Mouse (Mus musculus) intestine, embryonic 16.5 days (tissue): ENCODE results near the gene Slc16a1. TPM values are rescaled to one million over a fixed set of nuclear protein-coding genes. Genes with fewer than 3 reads are reported as not detected.

Source experiments
- ATAC-seq: fragments of 200-750 bp; cut with Nextera tagmentation; 2 replicates; pipeline ENCODE4 v1.8.0; 2017; ENCODE audit warnings: moderate TSS enrichment, moderate library complexity
- H3K27ac ChIP-seq: fragments of 300-500 bp; sonication (generic); 2 replicates; pipeline ENCODE4 v1.5.1; 2014; ENCODE audit warnings: mild to moderate bottlenecking, low read length
- H3K27me3 ChIP-seq: fragments of 300-500 bp; sonication (generic); replicated peaks from 2 replicates; pipeline ENCODE4 v1.6.1; 2014; ENCODE audit warnings: low read length, control low read depth, mixed read lengths; ENCODE audit not compliant: control insufficient read depth, insufficient read depth
- H3K36me3 ChIP-seq: fragments of 300-500 bp; sonication (generic); 2 replicates; pipeline ENCODE4 v1.6.1; 2014; ENCODE audit warnings: low read length, control low read depth; ENCODE audit not compliant: control insufficient read depth, insufficient read depth
- H3K4me1 ChIP-seq: fragments of 300-500 bp; sonication (generic); 2 replicates; pipeline ENCODE4 v1.6.1; 2014; ENCODE audit warnings: low read length, control low read depth, mixed read lengths; ENCODE audit not compliant: control insufficient read depth, insufficient read depth
- H3K4me2 ChIP-seq: fragments of 300-500 bp; sonication (generic); 2 replicates; pipeline ENCODE4 v1.6.1; 2014; ENCODE audit warnings: low read depth, low read length, control low read depth
- H3K4me3 ChIP-seq: fragments of 300-500 bp; sonication (generic); 2 replicates; pipeline ENCODE4 v1.5.1; 2014; ENCODE audit warnings: mild to moderate bottlenecking, low read length
- H3K9ac ChIP-seq: fragments of 300-500 bp; sonication (generic); 2 replicates; pipeline ENCODE4 v1.6.1; 2014; ENCODE audit warnings: low read depth, low read length
- H3K9me3 ChIP-seq: fragments of 300-500 bp; sonication (generic); 2 replicates; pipeline ENCODE4 v1.6.1; 2016; ENCODE audit warnings: low read length, control low read depth; ENCODE audit not compliant: control insufficient read depth
- WGBS: fragments of 180-500 bp; shearing (Covaris S2); extraction: QIAGEN DNeasy Blood & Tissue Kit; methylation state at CpG from one replicate; pipeline ENCODE4 v1.1.7; 2014; 5-methylcytosine and 5-hydroxymethylcytosine counted together
- polyA plus RNA-seq: library from polyadenylated mRNA; unstranded; fragments of >200 nt; fragmentation: Nextera tagmentation; extraction: Ambion mirVana; gene quantifications from 2 replicates; pipeline ENCODE4 v1.2.1, GENCODE M21; 2015

Gene Slc16a1
- polyA plus RNA-seq, 1 experiment from 2014 or later: 48.3 TPM

DNA sequence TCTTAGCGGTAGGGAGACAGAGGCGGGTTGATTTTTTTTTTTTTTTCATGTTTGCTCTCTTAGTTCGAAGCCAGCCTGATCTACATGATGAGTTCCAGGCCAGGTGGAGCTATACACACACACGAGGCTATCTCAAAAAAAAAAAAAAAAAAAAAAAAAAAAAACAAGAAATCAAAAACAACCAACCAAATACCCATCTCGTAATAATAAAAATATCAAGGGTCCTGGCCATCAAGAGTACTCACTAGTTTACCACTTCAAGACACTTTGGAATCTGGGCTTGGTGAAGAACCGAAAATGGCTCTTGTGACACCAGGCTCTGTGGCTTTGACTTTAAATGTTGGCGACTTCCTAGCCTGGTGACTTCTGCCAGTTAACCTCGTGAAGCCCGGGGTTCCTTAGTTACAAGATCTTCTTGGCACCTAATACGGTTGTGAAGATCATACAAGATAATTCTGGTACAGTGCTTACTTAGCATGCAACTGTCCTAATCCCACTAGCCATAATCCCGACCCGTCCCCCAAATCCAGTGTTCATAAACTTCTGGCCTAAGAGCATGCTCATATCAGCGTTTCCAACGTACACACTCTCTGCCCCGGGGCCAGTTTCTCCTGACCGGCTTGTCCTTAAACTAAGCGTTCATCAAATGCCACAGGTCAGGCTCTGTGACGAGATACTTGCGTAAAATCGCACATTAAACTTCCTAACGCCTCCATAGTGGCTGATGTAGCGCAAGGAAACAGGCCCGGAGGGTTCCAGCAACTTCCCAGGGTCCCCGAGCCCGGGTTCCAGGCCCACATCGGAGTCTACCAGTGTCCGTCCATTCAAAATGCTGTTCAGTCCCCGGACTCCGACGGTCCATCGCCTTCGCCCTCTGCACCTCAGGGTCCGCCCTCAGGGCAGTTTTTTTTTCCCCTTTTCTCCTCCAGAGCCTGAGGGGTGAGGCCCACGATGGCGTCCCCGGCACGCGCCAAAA, 753 bp upstream of the Slc16a1 start:
- Histone ChIP-seq H3K27ac (peak overlapping the region; percentile 74), H3K27me3 (no peaks in the 10 kb centered on the region), H3K9ac (peak overlapping the region; percentile 91), H3K9me3 (no peaks in the 10 kb centered on the region), H3K4me3 (peak overlapping the region; percentile 89), H3K4me1 (peaks cover 2% of the 10 kb centered on the region; the same call in 1 of the 2 replicates), H3K36me3 (no peaks in the 10 kb centered on the region), H3K4me2 (peak overlapping the region; percentile 94)
- 13% methylated on average over 38 of the region's 38 CpGs for WGBS
- ATAC-seq: peak; percentile 65

GRCm38 (mm10) chr3:104638932-104639748, 672 bp downstream of the Slc16a1 start:
- WGBS: under 1% methylated on average over 54 of the region's 58 CpGs
- peak overlapping the region; percentile 74 for H3K27ac ChIP-seq
- ATAC-seq: peak; percentile 71

GRCm38 (mm10) chr3:104639749-104640368, 1.4 kb downstream of the Slc16a1 start:
- Histone ChIP-seq H3K9ac (peak overlapping the region; percentile 91), H3K4me1 (no peaks in the 10 kb centered on the region; the same call in 1 of the 2 replicates), H3K27me3 (no peaks in the 10 kb centered on the region), H3K4me3 (peak overlapping the region; percentile 89), H3K36me3 (no peaks in the 10 kb centered on the region), H3K27ac (no peak overlapping the region), H3K9me3 (no peaks in the 10 kb centered on the region), H3K4me2 (peak overlapping the region; percentile 94)
- ATAC-seq: no peak
- 26% methylated on average over 10 of the region's 10 CpGs for WGBS

More at GRCm38 (mm10) chr3:104638932-104639748, 672 bp downstream of the Slc16a1 start:
- Histone ChIP-seq H3K4me3 (peak overlapping the region; percentile 89), H3K9ac (peak overlapping the region; percentile 91), H3K9me3 (no peaks in the 10 kb centered on the region), H3K36me3 (no peaks in the 10 kb centered on the region), H3K27me3 (no peaks in the 10 kb centered on the region), H3K4me1 (no peaks in the 10 kb centered on the region; the same call in 1 of the 2 replicates), H3K4me2 (peak overlapping the region; percentile 94)

DNA sequence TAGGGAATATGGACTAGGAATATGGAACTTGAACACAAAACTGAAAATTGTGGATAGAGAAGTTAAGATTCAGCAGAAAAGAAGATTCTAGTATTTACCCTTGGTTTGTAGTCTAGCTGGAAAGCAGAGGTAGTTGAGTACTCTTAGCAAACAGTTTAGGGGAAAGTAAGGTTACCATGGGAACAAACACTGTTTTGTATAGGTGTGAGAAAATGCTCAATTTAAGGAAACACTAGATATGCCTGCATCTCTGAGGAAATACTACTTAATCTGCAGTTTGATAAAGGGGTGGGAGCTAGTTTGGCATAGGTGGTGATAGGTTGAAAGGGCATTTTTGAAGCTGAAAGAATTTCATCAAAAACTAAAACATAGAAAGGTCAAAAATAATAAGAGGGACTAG, 2.4 kb downstream of the Slc16a1 start:
- ATAC-seq: no peak
- no peak overlapping the region for H3K4me2 ChIP-seq

DNA sequence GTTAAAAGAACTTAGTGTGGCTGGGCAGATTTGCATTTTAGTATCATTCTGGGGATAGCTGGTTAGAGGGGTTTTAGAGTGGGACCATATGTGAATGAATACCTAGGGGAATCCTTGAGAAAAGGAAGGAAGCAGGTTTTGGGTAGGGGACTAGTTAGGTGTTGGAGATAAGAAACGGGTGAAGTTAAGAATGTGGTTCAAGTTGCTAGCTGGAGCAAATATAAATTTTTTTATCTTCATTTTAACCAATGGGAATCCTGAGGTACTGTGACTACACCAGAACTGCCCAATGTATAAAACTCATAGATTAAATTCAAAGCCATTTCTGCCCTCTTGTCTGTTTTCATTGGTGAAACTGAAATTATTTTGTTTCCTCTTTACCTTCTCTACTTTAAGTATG, 2.8 kb downstream of the Slc16a1 start:
- no peak overlapping the region for H3K27ac ChIP-seq
- H3K4me1 ChIP-seq: no peaks in the 10 kb centered on the region; the same call in 1 of the 2 replicates
- ATAC-seq: no peak
- no peak overlapping the region for H3K4me2 ChIP-seq
- no peaks in the 10 kb centered on the region for H3K27me3 ChIP-seq
- no peaks in the 10 kb centered on the region for H3K36me3 ChIP-seq
- no peaks in the 10 kb centered on the region for H3K9me3 ChIP-seq
- WGBS: 57% methylated on average over 1 of the region's 1 CpGs
- no peak overlapping the region for H3K4me3 ChIP-seq
- no peak overlapping the region for H3K9ac ChIP-seq

More for the DNA sequence above, 2.4 kb downstream of the Slc16a1 start:
- no peaks in the 10 kb centered on the region; the same call in 1 of the 2 replicates for H3K4me1 ChIP-seq
- H3K27ac ChIP-seq: no peak overlapping the region
- H3K27me3 ChIP-seq: no peaks in the 10 kb centered on the region
- H3K9me3 ChIP-seq: no peaks in the 10 kb centered on the region
- no peaks in the 10 kb centered on the region for H3K36me3 ChIP-seq
- no peak overlapping the region for H3K4me3 ChIP-seq
- no peak overlapping the region for H3K9ac ChIP-seq

DNA sequence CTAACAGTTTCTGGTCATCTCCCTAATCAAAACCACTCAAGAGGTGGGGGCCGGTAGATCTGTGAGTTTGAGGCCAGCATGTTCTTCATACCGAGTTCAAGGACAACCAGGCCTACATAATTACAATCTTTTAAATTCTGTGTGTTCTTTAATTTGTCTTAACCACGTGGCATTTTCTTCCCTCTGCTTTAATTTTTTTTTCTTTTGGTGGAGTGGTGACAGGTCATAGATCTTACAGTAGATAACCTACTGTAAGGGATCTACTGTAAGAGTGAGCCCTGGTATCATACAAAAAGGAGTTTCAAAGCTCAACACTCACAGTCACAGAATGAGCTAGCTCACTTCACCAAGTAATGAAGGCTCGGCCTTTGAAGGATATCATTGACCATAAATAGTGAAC, 4.6 kb downstream of the Slc16a1 start:
- Histone ChIP-seq H3K4me3 (no peak overlapping the region), H3K4me2 (no peak overlapping the region), H3K4me1 (no peaks in the 10 kb centered on the region; the same call in 1 of the 2 replicates), H3K9me3 (no peaks in the 10 kb centered on the region), H3K36me3 (no peaks in the 10 kb centered on the region), H3K9ac (no peak overlapping the region), H3K27ac (no peak overlapping the region), H3K27me3 (no peaks in the 10 kb centered on the region)
- ATAC-seq: no peak
- 71% methylated on average over 4 of the region's 4 CpGs for WGBS

- no peak overlapping the region for H3K27ac ChIP-seq
- WGBS: 8% methylated on average over 2 of the region's 2 CpGs
Measured at GRCm38 (mm10) chr3:104643810-104644270, 5.4 kb downstream of the Slc16a1 start.

GRCm38 (mm10) chr3:104644371-104644770, 5.9 kb downstream of the Slc16a1 start:
- Histone ChIP-seq H3K4me1 (no peaks in the 10 kb centered on the region; the same call in 1 of the 2 replicates), H3K9me3 (no peaks in the 10 kb centered on the region), H3K4me3 (no peak overlapping the region), H3K36me3 (no peaks in the 10 kb centered on the region), H3K27ac (no peak overlapping the region), H3K27me3 (no peaks in the 10 kb centered on the region), H3K9ac (no peak overlapping the region), H3K4me2 (no peak overlapping the region)
- 94% methylated on average over 1 of the region's 1 CpGs for WGBS
- no peak for ATAC-seq

More at GRCm38 (mm10) chr3:104643810-104644270, 5.4 kb downstream of the Slc16a1 start:
- no peaks in the 10 kb centered on the region for H3K27me3 ChIP-seq
- H3K36me3 ChIP-seq: no peaks in the 10 kb centered on the region
- no peak overlapping the region for H3K4me2 ChIP-seq
- no peaks in the 10 kb centered on the region for H3K9me3 ChIP-seq
- H3K9ac ChIP-seq: no peak overlapping the region
- H3K4me3 ChIP-seq: no peak overlapping the region
- ATAC-seq: peak; percentile 73; the same call in 1 of the 2 replicates
- H3K4me1 ChIP-seq: no peaks in the 10 kb centered on the region; the same call in 1 of the 2 replicates
